Mouse (Mus musculus): ENCODE data around the gene Acad8.

DNA sequence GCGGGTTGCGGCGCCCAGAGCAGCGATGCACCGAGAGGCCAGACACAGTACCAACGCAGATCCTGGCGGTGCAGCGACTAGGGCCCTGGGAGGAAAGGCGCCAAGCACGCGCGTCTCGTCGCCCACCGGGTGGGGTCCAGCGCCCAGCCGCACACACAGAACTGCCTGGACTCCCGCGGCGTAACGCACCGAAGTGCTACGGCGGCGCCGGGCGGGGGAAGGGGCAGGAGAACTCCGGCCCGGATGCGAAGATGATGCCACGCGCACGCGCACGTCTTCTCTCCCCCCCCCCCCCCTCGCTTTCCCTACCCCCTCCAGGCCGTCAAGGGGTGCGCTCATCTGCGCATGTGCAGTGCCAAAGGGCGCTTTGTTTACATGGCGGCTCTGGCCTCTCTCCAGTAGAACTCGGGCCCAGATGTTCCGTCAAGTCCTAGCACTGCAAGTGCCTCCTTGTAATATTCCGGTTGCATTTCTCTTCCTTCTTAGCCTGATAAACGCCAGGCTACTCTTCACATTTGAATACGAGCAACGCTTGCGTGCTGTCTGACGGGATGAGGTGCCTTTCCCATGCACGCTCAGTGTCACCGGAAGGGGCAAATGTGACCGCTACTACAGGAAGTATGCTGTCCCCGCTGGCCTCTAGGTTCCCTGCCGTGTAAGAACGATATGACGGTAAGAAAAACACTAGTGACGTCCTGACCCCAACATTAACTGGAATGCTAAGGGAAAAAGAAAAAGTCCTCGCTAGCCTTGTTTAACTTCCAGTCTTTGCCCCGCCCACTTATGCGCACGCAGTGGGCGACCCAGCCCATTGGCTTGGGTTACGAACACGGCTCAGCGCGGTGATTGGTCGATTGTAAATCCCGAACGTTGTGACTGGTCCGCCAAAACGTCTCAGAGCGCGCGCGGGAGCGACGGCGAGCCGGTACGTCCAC is 30.7 kb upstream of the Acad8 start, which contains the start of the genes Vps26b and Ncapd3:
- TF ChIP-seq CTCF (IDR thresholded peaks at IDR 0.05; ENCODE audit: low read depth) (peak; percentile 31), EP300 (IDR thresholded peaks at IDR 0.05; ENCODE audit: low read depth) (peak; percentile 33; the same call in 1 of the 2 replicates)

All from liver, postnatal 0 days (tissue).